Mouse (Mus musculus) hindbrain, embryonic 10.5 days (tissue): ENCODE results near the gene Sval3. TPM values are rescaled to one million over a fixed set of nuclear protein-coding genes. Genes with fewer than 3 reads are reported as not detected.

Experiments
- DNase-seq: peaks from one replicate; pipeline ENCODE4 v3.0.0-alpha.2; 2017; ENCODE audit warnings: low spot score
- H3K27ac ChIP-seq: fragments of 300-500 bp; sonication (generic); 2 replicates; pipeline ENCODE4 v1.5.1; 2016; ENCODE audit warnings: mild to moderate bottlenecking, moderate library complexity
- H3K27me3 ChIP-seq: fragments of 300-500 bp; sonication (generic); 2 replicates; pipeline ENCODE4 v1.6.1; 2016; ENCODE audit warnings: mild to moderate bottlenecking; ENCODE audit not compliant: poor library complexity, insufficient read depth, severe bottlenecking
- H3K36me3 ChIP-seq: fragments of 300-500 bp; sonication (generic); 2 replicates; pipeline ENCODE4 v1.6.1; 2016; ENCODE audit warnings: mild to moderate bottlenecking, moderate library complexity
- H3K4me1 ChIP-seq: fragments of 300-500 bp; sonication (generic); replicated peaks from 2 replicates; pipeline ENCODE4 v1.6.1; 2016; ENCODE audit warnings: mild to moderate bottlenecking
- H3K4me3 ChIP-seq: fragments of 300-500 bp; sonication (generic); 2 replicates; pipeline ENCODE4 v1.5.1; 2016; ENCODE audit warnings: mild to moderate bottlenecking, moderate library complexity
- H3K9me3 ChIP-seq: fragments of 300-500 bp; sonication (generic); 2 replicates; pipeline ENCODE4 v1.6.1; 2016; ENCODE audit warnings: mild to moderate bottlenecking, moderate library complexity
- WGBS: fragments of 180-500 bp; shearing (Covaris S2); methylation state at CpG from one replicate; pipeline ENCODE4 v1.1.7; 2016; 5-methylcytosine and 5-hydroxymethylcytosine counted together
- polyA plus RNA-seq: library from polyadenylated mRNA; unstranded; fragments of >200 nt; fragmentation: Nextera tagmentation; extraction: Ambion mirVana; gene quantifications from 2 replicates; pipeline ENCODE4 v1.2.1, GENCODE M21; 2016

The Sval3 gene
- polyA plus RNA-seq = not detected in 2 replicates

GRCm38 (mm10) chr6:41967840-41968239 lies at the start of gene Sval3:
Gene Sval3 (plus strand): TSS chr6:41968140.
- 73% methylated on average over 1 of the region's 1 CpGs for WGBS

GRCm38 (mm10) chr6:41951330-41951729 lies 16.6 kb upstream of the Sval3 start, which contains the start of gene Sval1:
Gene Sval1 (plus strand): TSS chr6:41951630.
- 74% methylated on average over 1 of the region's 1 CpGs for whole genome bisulfite sequencing
- Histone ChIP-seq H3K4me1 (no peaks in the 10 kb centered on the region), H3K4me3 (no peak within 1 kb of the TSS), H3K9me3 (no peaks in the 10 kb centered on the region), H3K27me3 (no peaks in the 10 kb centered on the region), H3K36me3 (no peaks in the 10 kb centered on the region), H3K27ac (no peak within 1 kb of the TSS)
- no peak for DNase-seq

More at GRCm38 (mm10) chr6:41967840-41968239, at the start of gene Sval3:
- H3K27ac ChIP-seq = no peak within 1 kb of the TSS
- no peaks in the 10 kb centered on the region for H3K27me3 ChIP-seq
- DNase-seq = no peak
- no peaks in the 10 kb centered on the region for H3K9me3 ChIP-seq
- H3K36me3 ChIP-seq = no peaks in the 10 kb centered on the region
- H3K4me1 ChIP-seq = no peaks in the 10 kb centered on the region
- H3K4me3 ChIP-seq = no peak within 1 kb of the TSS

Other genes starting within 250 kb of the Sval3 start
- gene Olfr459, start 193.0 kb upstream of the Sval3 start, polyA plus RNA-seq = not detected in 2 replicates
- gene Pip, start 120.6 kb upstream of the Sval3 start, polyA plus RNA-seq = not detected in 2 replicates
- gene Sval2, start 115.2 kb upstream of the Sval3 start, polyA plus RNA-seq = not detected in 2 replicates
- gene Sval1, start 16.5 kb upstream of the Sval3 start, polyA plus RNA-seq = 0.29 TPM in 1 of 2 replicates, not detected in the other
- not detected in 2 replicates for gene Sva, start 70.3 kb downstream of the Sval3 start, polyA plus RNA-seq
- gene Tas2r139, start 172.8 kb downstream of the Sval3 start, polyA plus RNA-seq = not detected in 2 replicates
- gene Tas2r144, start 247.2 kb downstream of the Sval3 start, polyA plus RNA-seq = not detected in 2 replicates